Mouse (Mus musculus) large intestine, adult 2 months (tissue): ENCODE measurements around the gene Hist1h1t. TPM values are rescaled to one million over a fixed set of nuclear protein-coding genes. Genes with fewer than 3 reads are reported as not detected.

Experiments
- polyA plus RNA-seq: library from polyadenylated mRNA; depleted of rRNA; stranded (reverse); fragments of >200 nt; gene quantifications from 2 replicates; pipeline ENCODE4 v1.2.3, GENCODE M21; 2012; rRNA removed

Hist1h1t gene
- polyA plus RNA-seq, 1 experiment, result not detected

Other genes with a start within 250 kb of the Hist1h1t start
- gene Btn1a1, start 229.9 kb upstream of the Hist1h1t start, polyA plus RNA-seq, result 0.07 and 0.17 TPM in 2 replicates
- 0.09 TPM in 1 of 2 replicates, not detected in the other for gene Btn2a2, start 207.0 kb upstream of the Hist1h1t start, polyA plus RNA-seq
- 27.9 and 42.9 TPM in 2 replicates for gene Hist1h4h, start 164.8 kb upstream of the Hist1h1t start, polyA plus RNA-seq
- gene Hist1h2af, start 161.9 kb upstream of the Hist1h1t start, polyA plus RNA-seq, result 64.4 and 250 TPM in 2 replicates
- gene Hist1h3g, start 160.4 kb upstream of the Hist1h1t start, polyA plus RNA-seq, result 30.9 and 39.2 TPM in 2 replicates
- 5.2 and 6.8 TPM in 2 replicates for gene Hist1h2bh, start 152.4 kb upstream of the Hist1h1t start, polyA plus RNA-seq
- gene Hist1h3f, start 151.8 kb upstream of the Hist1h1t start, polyA plus RNA-seq, result 5.9 and 7.1 TPM in 2 replicates
- gene Hist1h4f, start 144.2 kb upstream of the Hist1h1t start, polyA plus RNA-seq, result 27.0 and 31.0 TPM in 2 replicates
- 0.40 and 0.43 TPM in 2 replicates for gene Hist1h1d, start 142.6 kb upstream of the Hist1h1t start, polyA plus RNA-seq
- gene Hist1h3e, start 133.4 kb upstream of the Hist1h1t start, polyA plus RNA-seq, result 29.4 and 30.0 TPM in 2 replicates
- gene Hist1h2ae, start 124.6 kb upstream of the Hist1h1t start, polyA plus RNA-seq, result 8.9 and 10.5 TPM in 2 replicates
- gene Hist1h2bg, start 124.4 kb upstream of the Hist1h1t start, polyA plus RNA-seq, result 29.0 and 42.0 TPM in 2 replicates
- 9.1 and 18.1 TPM in 2 replicates for gene Hist1h2bf, start 121.6 kb upstream of the Hist1h1t start, polyA plus RNA-seq
- 3.6 and 7.5 TPM in 2 replicates for gene Hist1h2ad, start 121.4 kb upstream of the Hist1h1t start, polyA plus RNA-seq
- gene Hist1h3d, start 120.1 kb upstream of the Hist1h1t start, polyA plus RNA-seq, result 9.5 and 13.9 TPM in 2 replicates
- 13.6 and 13.7 TPM in 2 replicates for gene Hist1h4d, start 114.2 kb upstream of the Hist1h1t start, polyA plus RNA-seq
- 1.9 and 2.5 TPM in 2 replicates for gene Hist1h2be, start 74.7 kb upstream of the Hist1h1t start, polyA plus RNA-seq
- gene Hist1h1e, start 73.3 kb upstream of the Hist1h1t start, polyA plus RNA-seq, result 2.7 and 3.1 TPM in 2 replicates
- gene Hist1h2ac, start 11.9 kb upstream of the Hist1h1t start, polyA plus RNA-seq, result 1.2 TPM in 2 replicates
- 279 and 296 TPM in 2 replicates for gene Hist1h2bc, start 11.6 kb upstream of the Hist1h1t start, polyA plus RNA-seq
- 16.9 and 21.6 TPM in 2 replicates for gene Hist1h4c, start 2.6 kb downstream of the Hist1h1t start, polyA plus RNA-seq
- 6.3 and 7.7 TPM in 2 replicates for gene Hfe, start 15.0 kb downstream of the Hist1h1t start, polyA plus RNA-seq
- gene Hist1h1c, start 43.0 kb downstream of the Hist1h1t start, polyA plus RNA-seq, result 50.3 and 59.2 TPM in 2 replicates
- 19.7 and 24.7 TPM in 2 replicates for gene Hist1h3c, start 49.8 kb downstream of the Hist1h1t start, polyA plus RNA-seq
- 13.5 and 18.0 TPM in 2 replicates for gene Hist1h2bb, start 50.9 kb downstream of the Hist1h1t start, polyA plus RNA-seq
- gene Hist1h2ab, start 55.3 kb downstream of the Hist1h1t start, polyA plus RNA-seq, result 17.4 and 19.2 TPM in 2 replicates
- 22.1 and 33.6 TPM in 2 replicates for gene Hist1h3b, start 56.5 kb downstream of the Hist1h1t start, polyA plus RNA-seq
- gene Hist1h4b, start 61.2 kb downstream of the Hist1h1t start, polyA plus RNA-seq, result 18.1 and 21.3 TPM in 2 replicates
- gene Hist1h4a, start 65.4 kb downstream of the Hist1h1t start, polyA plus RNA-seq, result 13.1 and 21.1 TPM in 2 replicates
- 16.1 and 17.5 TPM in 2 replicates for gene Hist1h3a, start 66.6 kb downstream of the Hist1h1t start, polyA plus RNA-seq
- 1.3 and 1.4 TPM in 2 replicates for gene Hist1h1a, start 67.9 kb downstream of the Hist1h1t start, polyA plus RNA-seq
- 0.71 and 4.1 TPM in 2 replicates for gene Trim38, start 74.1 kb downstream of the Hist1h1t start, polyA plus RNA-seq
- 0.07 TPM in 1 of 2 replicates, not detected in the other for gene Slc17a2, start 111.2 kb downstream of the Hist1h1t start, polyA plus RNA-seq
- gene Slc17a3, start 143.6 kb downstream of the Hist1h1t start, polyA plus RNA-seq, result not detected in 2 replicates
- not detected in 2 replicates for gene Slc17a1, start 171.9 kb downstream of the Hist1h1t start, polyA plus RNA-seq
- 29.5 and 45.4 TPM in 2 replicates for gene Slc17a4, start 219.2 kb downstream of the Hist1h1t start, polyA plus RNA-seq
- gene Hist1h2ba, start 238.3 kb downstream of the Hist1h1t start, polyA plus RNA-seq, result not detected in 2 replicates
- gene Hist1h2aa, start 238.6 kb downstream of the Hist1h1t start, polyA plus RNA-seq, result not detected in 2 replicates